Mouse (Mus musculus): ENCODE data around the gene Rgs10.
"Not testable (repeated sequence)": the region's sequence is repeated elsewhere in the genome, so short reads cannot be mapped to it uniquely, and the experiment has no call there.

Rgs10 gene

DNA sequence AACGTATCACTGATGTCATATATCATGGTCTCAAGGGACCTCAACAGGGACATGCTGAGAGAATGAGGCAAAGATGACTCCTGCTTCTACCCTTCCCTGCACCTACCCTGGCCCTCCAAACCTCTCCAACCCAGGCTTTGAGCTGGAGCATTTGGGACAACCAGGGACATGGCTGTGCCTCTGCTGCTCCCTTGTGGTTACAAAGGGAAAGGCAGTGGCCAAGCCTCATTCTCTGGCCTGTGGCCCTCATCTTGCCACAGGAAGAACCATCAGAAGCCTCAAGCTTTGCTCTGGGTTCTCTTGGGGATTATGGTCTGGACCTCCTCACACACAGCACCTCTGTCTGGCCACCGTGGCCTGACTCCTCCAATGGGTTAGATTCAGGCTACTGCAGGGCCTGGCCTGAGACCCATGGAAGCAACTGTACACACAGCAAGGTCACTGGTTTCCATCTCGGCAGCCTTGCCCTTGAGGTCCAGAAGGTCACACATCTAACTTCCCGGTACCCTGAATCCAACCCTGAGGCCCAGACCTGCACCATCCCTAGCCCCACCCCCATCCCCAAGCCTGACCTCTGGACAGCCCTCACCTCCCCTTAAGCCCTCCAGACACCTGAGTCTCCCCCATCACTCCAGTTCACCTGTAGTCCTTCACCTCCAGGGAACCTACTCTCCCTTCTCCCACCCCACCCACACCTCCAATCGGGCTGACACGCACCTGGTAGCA lies 73.5 kb downstream of the Rgs10 start:
- DNase-seq (ENCODE audit: low spot score) = peak; percentile 86

DNA sequence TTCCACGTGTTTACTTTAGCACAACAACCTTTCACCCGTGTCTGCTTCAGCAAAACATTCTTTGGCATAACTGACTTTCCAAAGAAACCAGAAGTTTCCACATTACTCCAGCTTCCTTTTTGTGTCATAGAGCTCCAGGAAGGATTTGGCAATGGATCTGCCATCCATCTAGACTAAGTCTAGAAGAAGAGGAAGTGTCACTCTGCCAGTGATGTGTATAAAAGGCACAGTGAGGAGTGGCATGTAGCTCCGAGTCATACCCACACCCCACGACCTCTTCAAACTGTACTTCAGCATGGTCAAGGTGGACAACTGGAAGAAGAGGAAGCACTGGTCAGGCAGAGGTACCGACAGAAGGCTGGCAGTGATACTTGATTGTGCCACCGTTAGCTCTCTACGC lies 74.1 kb downstream of the Rgs10 start:
- no peak for DNase-seq (ENCODE audit: low spot score)

DNA sequence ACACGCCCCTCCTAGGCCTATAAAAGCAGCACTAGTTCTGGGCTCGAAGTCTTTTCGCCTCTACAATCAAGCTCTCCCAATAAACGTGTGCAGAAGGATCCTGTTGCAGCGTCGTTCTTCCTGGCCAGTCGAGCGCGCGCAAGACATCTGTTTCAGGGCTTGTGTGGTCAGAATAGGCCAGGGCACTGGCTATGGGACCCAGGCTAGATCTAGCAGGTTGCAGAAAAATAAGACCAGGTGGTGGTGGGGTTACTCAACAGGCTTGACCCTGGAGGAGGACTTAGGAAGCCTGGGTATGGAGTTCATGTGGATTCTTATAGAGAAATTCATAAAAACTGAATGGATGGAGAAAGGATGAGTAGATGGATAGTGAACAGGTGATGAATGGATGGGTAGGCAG lies 75.9 kb downstream of the Rgs10 start:
- DNase-seq (ENCODE audit: low spot score) = not testable (repeated sequence)

DNA sequence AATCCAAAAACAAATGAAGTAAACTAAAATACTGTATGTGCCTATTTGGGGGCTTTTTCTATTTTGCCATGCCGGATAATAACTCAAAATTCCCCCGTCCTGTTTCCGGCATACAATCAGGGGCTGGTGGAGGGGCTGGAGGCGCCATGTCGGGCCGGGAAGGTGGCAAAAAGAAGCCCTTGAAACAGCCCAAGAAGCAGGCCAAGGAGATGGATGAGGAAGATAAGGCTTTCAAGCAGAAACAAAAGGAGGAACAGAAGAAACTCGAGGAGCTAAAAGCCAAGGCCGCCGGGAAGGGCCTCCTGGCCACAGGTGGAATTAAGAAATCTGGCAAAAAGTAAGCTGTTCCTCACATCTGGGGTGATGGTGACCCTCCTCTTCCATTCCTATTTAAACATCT lies 78.2 kb downstream of the Rgs10 start:
- DNase-seq (ENCODE audit: low spot score) = not testable (repeated sequence)

DNA sequence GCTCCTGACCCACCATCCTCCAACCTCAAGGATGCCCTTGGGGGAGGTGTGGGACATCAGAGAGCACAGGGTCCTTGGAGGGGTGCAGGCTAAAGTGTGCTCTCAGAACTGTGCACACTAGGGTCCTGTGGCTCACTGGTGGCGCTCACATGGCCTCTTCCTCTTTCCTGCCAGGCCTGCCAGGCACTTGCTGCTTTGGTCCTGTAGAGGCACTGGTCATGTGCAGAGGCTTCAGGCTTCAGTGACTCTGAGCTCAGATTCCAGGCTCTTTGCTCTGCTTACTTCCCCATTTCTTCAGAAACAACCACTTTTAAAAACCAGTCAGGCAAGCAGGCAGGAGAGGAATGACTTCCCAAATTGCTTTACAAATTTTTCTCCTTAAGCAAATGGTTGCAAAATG lies 85.7 kb downstream of the Rgs10 start:
- DNase-seq (ENCODE audit: low spot score) = no peak

DNA sequence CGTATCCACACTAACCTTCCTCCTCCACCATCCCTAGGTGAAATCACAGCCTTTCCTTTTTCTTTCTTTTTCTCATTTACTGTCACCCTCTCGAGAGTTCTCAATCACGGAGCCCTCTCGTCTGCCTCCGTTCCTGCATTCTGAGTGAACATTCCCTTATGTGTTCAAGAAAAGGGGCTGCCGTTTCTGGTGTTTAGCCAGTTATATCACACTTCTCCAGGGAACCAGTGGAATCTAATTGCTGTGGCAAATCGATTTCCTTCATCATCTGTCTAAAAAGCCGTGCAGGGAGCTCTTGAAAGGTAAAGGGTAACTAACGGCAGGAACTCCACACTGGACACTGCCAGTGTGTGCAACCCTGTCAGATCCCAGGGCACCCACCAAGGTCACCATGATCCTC lies 87.6 kb downstream of the Rgs10 start:
- no peak for DNase-seq (ENCODE audit: low spot score)

DNA sequence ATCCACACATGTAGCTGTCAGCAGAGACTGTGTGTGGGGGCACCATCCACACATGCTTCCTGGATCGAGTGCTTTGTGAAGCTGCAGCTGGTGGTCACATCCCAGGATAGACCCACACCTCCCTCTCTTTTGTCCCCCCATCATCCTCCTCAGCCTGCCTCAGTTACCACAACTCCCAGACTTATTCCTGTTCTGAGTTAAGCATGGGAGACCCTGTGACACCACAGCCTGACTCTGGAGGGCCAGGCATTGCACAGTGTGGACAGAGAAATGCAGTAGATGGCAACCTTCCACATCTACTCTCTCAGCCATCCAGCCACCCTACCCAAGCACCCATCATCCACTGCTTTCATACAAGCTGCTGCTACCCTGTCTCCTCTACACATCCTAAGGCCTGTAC lies 93.6 kb downstream of the Rgs10 start:
- DNase-seq (ENCODE audit: low spot score) = no peak

All from embryo, embryonic 10 days (tissue).